Mouse (Mus musculus) left cerebral cortex, adult 8-10 months (tissue): Measurements from ENCODE around the gene Arrdc4. TPM values are rescaled to one million over a fixed set of nuclear protein-coding genes. Genes with fewer than 3 reads are reported as not detected.

Experiments used
- DNase-seq, 2 experiments: peaks; one replicate each; pipeline ENCODE4 v3.0.0; 2022; ENCODE audit warnings: low spot score in 2 of 2
- total RNA-seq, 4 experiments: library from RNA; stranded (reverse); gene quantifications; 2 replicates each; pipeline ENCODE4 v1.2.4; 2022

Arrdc4 gene
- total RNA-seq: 1 to 10 TPM; 6.8 to 8.8 (median 8.1) TPM

DNA sequence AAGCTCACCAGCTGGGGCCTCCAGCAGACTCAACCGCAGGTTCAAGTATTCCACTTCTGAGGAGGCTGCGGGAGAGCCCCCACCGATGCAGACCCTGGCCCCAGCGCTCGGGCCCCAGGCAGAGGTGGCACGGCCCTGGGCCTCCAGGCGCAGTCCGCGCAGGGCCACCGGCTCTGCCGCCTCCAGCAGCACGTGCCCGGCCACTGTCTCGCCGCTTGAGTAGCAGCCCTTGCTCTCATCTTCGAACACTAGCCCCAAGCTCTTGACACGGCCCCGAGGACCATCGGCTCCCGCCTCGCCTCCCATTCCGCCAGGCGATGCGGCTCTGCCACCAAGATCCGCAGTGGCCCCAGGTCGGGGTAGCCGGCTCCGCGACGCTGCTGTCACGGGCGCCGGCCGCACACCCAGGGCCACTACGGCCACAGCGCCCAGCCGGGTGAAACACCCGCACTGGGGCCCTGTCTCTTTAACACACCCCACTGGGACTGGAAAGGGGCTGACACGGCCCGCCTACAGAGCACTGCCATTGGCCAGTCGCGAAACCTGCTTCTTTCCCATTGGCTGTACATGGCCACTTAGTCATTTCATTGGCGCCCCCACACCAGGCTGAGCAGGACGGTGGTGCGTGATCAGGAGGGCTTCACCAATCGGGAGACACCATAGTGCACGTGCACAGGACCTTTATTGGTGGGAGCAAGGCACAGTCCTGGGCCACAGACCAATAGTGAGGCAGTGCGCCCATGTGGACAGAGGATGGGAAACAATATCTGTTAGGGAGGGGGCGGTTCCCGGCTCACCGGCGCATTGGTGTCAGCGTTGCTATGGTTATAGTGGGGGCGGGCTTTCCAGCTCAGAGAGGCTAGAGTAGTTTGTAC lies at the start of gene Arrdc4:
Arrdc4 (minus strand) TSS at position 481 of the 875 bp plus-strand sequence.
- peak; percentile 97 to 100 for DNase-seq

DNA sequence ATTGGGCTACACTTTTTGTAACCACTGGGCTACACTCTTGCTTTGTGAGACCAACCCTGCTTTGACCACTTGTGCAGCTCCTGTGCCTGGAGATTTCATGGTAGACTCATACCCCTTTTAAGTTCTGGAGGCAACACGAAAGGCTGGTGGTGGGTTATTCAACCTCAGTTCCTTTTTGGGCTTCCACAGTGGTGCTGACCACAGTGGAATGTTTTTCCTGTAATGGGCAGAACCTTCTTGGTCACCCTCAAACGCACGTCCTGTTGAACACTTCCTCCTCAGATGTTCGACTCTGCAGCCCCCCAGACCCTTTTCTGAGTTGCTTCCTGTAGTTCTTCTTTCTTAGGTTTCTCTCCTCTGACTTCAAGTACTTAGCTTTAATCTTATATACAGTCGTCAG lies 46.5 kb upstream of the Arrdc4 start:
- DNase-seq: no peak

DNA sequence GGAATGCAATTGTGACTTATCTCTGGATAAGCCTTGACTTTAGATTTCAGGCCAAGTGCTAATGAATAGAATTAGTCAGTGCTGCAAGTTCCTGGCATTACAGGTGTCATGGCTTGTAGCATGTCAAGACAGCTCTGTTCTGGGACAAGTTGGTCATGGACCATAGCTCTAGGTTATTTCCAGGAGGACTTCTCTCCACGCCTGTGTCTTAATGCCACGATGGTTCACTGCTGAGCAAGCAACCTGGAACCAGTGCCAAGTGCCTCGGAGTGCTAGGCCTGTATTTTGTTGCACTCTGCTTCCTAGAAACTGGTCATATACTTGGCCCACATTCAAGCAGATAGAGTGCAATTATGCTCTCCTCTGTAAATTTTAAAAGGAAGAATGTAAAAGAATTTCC lies 39.7 kb upstream of the Arrdc4 start:
- DNase-seq: no peak

GRCm38 (mm10) chr7:68771757-68772094 lies 22.7 kb upstream of the Arrdc4 start:
- no peak for DNase-seq

DNA sequence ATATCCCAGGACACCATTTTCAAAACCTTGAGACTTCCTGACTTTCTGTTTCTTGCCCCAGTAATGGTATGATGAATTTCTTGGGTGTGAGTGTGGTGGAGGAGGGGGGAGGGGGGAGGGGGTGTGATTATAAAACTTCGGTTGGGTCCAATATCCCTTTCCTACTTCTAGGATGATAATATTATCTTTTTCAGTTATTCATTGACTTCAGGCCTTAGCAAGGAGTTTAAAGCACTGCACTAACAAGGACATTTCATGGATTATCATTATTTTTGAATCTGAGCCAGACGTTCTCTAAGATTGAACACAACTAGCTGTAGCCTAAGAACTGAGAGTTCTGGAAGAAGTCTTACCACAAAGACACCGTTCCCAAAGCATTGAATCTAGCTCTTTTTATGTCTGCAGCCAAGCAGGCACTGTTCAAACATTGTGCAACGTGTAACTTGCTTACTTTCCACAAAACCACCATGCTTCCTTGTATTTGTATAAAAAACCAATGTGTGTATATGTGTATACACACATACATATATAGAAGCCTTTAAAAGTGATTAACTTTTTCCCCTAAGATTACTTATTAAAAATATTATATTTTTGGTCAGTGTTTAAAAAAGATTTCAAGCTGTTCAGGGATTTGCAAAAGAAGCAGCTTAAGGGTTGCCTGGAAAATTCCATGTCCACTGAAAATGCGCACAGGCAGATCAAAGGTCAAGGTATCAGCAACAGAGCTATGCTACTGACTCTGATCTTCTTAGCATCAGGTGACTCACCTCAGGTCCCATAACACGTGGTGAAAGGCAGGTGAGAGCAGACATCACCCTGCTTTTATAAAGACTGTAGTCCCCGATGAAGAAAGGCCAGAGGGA lies 22.1 kb upstream of the Arrdc4 start:
- no peak for DNase-seq

- DNase-seq: no peak
These were observed 16.9 kb upstream of the Arrdc4 start for GRCm38 (mm10) chr7:68765926-68766325.

- DNase-seq: no peak
These were observed 10.2 kb upstream of the Arrdc4 start for GRCm38 (mm10) chr7:68759148-68759724.

DNA sequence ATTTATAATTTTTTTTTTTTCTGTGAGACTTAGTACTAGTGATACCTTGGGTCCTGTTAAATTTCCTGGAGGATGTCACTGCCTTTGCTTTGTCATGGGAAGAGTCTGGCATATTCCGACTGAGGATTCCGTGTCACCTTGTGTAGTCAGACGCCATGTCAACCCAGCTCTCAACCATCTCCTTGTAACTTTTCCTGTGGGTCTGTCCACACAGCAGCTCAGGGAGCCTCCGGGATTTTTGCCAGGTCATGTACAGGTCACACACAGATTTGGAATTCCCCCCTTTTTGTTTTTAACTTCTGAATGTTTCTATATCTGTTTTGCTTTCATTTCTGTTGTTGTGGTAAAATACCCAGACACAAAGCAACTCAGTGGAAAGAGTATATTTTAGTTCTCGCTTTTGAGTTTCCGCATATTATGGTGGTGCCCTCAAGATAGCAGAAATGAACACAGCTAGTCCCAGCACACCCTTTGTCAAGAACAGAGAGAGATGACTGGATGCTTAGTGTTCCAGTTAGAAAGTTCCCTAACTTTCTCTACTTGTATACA lies 7.7 kb upstream of the Arrdc4 start:
- DNase-seq: no peak

GRCm38 (mm10) chr7:68749919-68750318 lies 878 bp upstream of the Arrdc4 start:
- DNase-seq: no peak

DNA sequence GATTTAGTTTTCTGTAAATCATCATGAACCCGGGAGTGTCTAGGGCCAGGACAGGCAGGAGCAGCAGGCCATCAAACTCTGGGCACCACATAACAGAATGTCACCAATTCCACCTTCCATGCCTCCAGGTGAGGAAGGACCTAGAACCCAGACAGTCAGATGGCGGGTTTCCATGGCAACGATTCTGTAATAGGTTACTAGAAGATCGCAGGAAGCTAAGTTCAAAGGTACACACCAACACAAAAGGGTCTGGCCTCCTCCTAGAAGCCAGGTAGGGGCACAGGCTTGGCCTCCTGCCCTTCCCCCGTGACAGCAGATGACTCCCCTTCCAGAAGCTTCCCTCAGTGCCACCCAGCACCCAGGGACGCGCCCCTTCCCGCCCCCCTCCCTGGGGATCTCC lies 680 bp downstream of the Arrdc4 start:
- peak; percentile 18 to 30 for DNase-seq

DNA sequence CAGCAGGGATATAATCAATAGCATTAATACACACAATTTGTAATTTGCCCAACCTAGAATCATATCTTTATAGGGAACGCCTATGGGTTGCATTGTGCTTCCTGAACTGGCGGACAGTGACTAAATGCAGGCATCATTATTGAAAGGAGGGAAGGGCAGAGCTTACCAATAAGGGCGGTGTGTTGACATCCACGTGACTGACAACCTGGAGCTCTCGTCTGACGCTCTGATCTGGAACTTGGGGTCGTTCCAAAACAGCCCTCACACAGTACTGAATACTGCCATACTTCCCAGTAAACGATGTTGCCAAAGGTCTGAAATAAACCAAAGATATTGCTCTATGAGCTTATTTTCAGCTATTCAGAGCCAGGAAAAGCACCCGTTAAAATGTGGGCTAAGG lies 4.4 kb downstream of the Arrdc4 start:
- DNase-seq: no peak

DNA sequence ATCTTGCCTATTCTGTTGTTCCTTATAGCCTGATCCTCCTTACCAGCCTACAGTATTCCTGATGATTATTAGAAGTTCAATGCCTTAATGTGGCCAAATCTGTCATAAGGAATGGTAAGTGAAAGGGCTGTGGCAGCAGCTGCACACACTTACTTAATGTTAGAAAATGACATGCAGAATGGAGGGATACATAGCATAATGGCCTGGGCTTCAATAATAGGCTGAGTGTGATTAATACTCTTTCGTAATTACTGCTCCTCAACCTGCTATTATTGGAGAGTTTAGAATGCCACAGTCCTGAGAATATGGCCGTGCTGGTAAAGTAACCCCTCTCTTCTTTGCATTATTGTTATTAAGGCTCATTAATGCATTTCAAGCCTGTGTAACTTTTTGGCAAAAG lies 4.8 kb downstream of the Arrdc4 start:
- DNase-seq: no peak

DNA sequence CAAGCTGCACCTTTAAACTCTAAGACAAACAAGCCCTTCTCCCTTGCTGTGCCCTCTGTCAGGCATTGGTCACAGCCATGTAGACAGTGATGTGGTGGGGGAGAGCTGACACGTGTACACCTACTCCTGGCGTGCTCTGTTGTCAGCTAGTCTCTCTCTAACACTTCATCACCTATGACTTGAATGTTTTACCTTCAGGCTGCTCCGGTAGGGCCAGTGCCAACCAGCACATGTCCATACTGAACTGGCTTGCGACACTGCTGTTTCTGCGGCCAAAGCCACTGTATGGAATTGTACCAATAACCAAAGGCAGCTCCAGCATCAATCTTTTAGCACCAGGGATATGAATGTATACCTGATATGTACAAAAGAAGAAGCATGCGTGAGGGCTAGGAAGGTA lies 8.3 kb downstream of the Arrdc4 start:
- DNase-seq: no peak

- DNase-seq: no peak
These were observed 10.2 kb downstream of the Arrdc4 start for GRCm38 (mm10) chr7:68738676-68739399.

DNA sequence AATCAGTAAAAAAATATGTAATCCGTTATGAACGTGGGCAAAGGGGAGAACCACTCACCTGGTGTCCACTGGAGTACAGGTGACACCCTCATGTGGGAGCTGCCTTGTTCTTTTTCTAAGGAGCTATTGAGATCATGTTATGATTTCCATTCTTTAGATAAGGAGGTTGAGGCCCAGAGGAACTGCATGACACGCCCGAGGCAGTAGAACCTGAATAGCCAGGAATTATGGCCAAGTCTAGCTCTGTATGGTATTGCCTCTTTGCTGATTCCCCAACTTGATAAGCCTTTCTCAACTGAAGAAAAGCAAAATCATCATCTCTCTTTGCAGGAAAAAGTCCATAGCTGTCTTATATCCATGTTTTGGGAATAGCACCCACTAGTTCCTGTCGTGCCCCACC lies 22.7 kb downstream of the Arrdc4 start:
- no peak for DNase-seq

GRCm38 (mm10) chr7:68724711-68725110 lies 24.3 kb downstream of the Arrdc4 start:
- no peak for DNase-seq

DNA sequence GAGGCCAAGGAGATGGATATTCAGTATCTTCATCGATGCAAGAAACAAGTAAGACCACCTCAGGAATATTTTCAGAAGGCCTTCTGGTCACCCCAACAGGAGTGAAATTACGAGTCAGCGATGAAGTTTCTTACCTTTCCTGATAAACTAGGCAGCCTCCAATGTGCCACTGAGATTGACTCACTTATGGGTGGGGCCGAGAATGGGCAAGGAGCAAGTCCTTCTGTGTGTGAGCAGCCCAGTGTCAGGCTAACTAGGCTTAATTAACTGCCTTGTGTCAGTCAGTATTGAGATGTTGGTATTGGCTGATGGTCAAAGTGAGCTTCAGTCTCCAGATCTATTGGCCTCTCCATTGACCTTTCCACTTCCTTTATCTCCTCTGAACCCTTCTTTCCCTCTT lies 27.5 kb downstream of the Arrdc4 start:
- no peak for DNase-seq

GRCm38 (mm10) chr7:68717988-68718387 lies 31.1 kb downstream of the Arrdc4 start:
- DNase-seq: no peak

GRCm38 (mm10) chr7:68717498-68717897 lies 31.5 kb downstream of the Arrdc4 start:
- peak; percentile 6 to 43 for DNase-seq

DNA sequence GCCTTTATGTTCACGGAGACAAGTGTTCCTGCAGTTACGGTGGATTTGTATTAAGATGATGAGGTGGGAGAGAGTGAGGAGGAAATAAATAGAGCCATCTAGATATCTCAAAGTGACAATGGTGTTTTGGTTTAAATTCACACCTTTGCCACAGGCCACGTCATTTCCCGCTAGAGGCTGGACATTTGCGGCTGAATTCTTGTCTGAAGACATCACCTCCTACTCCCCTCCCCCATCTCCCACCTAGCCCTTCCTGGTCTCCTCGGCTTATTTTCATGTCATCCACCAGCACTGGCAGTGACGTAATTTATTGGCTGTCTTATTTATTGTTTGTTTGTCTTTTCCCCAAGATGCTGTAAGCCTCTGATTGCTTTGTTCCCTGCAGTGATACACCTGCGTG lies 32.1 kb downstream of the Arrdc4 start:
- DNase-seq: no peak

- DNase-seq: no peak
These were observed 36.1 kb downstream of the Arrdc4 start for GRCm38 (mm10) chr7:68712928-68713327.
